Mouse (Mus musculus) regulatory T cell (primary cell): ENCODE measurements around the gene Zbtb3.

Experiments used
- in situ Hi-C: fragments of 300-600 bp; cut with MboI, MseI; formaldehyde crosslinking; loops from one replicate; pipeline ENCODE4 v1.15.1; 2025; ENCODE audit warnings: high pct_unique_total_duplicates

Zbtb3 gene

GRCm38 (mm10) chr19:8802130-8802821, at the start of gene Zbtb3:
Zbtb3 (plus strand) TSS chr19:8802555.
- in situ Hi-C loops: no loop called here

- in situ Hi-C loops: no loop called here
These were observed 46.7 kb upstream of the Zbtb3 start for GRCm38 (mm10) chr19:8755652-8756051.

- in situ Hi-C loops: no loop called here
These were observed 45.5 kb upstream of the Zbtb3 start, which contains the start of gene Nxf1 for GRCm38 (mm10) chr19:8756635-8757387. Nxf1 (plus strand) TSS chr19:8757073.

DNA sequence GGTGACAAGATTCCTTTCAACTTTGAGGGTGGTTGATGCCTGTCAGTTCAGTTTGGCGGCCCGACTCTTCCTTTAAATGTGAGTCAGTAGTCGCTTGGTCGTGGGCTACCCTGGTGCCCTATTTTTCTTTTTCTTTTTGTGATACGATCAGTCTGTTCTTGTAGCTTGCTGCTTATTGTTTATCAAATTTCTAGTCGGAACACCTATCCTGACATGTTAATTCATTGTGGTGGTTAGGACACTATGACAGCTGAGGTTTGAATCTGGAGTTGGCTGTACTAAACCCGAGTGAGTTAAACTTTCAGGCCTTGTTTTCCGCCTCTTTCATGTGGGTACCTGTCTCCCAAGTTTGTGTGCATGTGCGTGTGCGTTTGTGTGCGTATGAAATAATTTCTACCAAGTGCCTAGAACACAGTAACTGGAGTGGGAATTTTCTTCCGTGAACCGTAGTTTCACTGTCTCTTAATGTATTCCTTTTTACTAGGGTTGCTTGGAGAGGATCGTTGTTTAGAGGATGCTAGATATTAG, 44.8 kb upstream of the Zbtb3 start:
- in situ Hi-C loops: no loop called here

GRCm38 (mm10) chr19:8758899-8759298, 43.5 kb upstream of the Zbtb3 start:
- in situ Hi-C loops: no loop called here

DNA sequence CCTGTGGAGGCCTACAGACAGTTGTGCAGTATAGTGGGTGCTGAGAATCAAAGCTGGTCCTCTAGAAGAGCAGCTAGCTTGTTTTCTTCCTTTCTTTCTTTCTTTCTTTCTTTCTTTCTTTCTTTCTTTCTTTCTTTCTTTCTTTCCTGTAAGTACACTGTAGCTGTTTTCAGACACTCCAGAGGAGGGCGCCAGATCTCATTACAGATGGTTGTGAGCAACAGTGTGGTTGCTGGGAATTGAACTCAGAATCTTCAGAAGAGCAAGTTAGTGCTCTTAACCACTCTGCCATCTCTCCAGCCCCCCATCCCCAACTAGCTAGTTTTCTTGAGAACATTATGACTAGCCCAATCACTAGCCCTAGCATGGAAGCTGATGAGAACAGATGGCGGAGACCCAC, 41.6 kb upstream of the Zbtb3 start:
- in situ Hi-C loops: no loop called here

GRCm38 (mm10) chr19:8763276-8763675, 39.1 kb upstream of the Zbtb3 start:
- in situ Hi-C loops: no loop called here

GRCm38 (mm10) chr19:8765562-8765961, 36.8 kb upstream of the Zbtb3 start:
- in situ Hi-C loops: no loop called here

DNA sequence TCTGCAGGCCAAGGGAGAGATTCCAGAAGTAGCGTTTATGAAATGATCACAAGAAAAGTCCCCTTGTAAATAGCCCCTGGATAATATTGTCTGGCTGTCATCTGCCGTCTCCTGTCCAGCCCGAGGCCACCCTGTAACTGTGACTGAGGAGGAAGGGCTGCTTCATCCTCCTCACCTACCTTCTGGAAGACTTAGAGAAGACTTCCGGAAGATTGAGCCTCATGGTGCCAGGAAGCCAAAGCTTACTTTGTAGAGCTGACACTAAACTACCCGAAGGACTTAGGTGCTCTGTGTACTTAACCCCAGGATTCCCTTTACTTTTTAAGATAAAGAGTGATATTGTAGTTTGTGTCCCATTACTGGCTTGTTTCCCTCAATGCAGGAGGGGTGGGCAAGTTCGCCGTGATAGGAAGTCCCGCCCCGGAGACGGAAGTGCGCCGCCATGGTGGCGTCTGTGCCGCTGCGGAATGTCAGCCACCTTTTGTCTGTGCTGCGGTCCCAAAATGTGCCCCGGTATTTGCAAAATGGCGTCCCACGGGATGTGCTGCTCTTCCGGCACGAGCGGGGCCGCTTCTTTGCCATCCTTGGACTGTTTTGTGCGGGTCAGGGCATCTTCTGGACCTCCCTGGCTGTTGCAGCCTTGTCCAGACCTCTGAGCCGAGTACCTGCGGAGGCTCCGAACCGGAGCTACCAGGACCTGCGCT, 31.6 kb upstream of the Zbtb3 start, which contains the start of gene Tmem223:
TSS of gene Tmem223 (plus strand) at position 430 of the 704 bp plus-strand sequence.
- in situ Hi-C loops: loop anchor here (5.0 kb wide), 1 partner anchor 47 kb away; the partner anchor contains the start of gene Ttc9c

DNA sequence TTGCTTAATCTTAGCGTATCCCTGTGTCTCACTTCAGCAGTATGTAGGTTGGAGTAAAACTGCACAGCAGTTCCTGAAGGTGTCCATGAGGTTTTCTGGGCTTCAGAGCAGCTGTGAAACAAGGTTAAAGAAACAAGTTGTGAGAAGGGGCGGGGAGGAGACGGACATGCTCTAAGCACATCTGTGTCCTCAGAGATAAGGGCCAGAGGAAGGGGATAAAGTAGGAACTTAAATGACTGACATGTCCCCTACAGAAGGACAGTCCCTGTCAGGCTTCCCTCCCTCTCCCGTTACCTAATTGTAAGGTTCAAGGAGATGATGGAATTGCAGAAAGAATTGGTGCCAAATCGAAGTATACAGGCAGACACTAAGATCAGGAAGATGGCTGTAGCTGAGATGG, 29.4 kb upstream of the Zbtb3 start:
- in situ Hi-C loops: loop anchor here (5.0 kb wide), 1 partner anchor 44 kb away; the partner anchor contains the start of gene Ttc9c

DNA sequence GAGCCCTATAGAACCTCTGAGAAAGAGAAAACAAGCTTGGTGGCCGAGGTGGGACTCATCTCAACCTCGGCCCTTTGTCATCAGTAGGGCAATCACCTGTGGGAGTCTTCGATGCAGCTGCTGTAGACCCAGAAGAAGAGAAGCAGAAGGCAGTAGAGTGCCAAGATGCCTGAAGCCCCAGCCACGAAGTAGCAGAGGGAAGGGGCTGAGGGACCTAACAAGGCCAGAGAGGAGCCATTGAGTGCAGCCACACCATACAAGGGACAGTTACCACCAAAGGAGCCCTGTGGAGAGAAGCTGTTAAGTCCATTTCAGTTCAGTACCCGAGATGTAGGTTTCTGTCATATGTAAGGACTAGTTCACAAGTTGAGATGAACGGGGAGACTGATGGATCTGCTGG, 28.9 kb upstream of the Zbtb3 start:
- in situ Hi-C loops: loop anchor here (5.0 kb wide), 1 partner anchor 44 kb away; the partner anchor contains the start of gene Ttc9c

GRCm38 (mm10) chr19:8774086-8774835, 28.1 kb upstream of the Zbtb3 start, which contains the start of gene Tmem179b:
Tmem179b (minus strand) TSS chr19:8774467.
- in situ Hi-C loops: loop anchor here (5.0 kb wide), 1 partner anchor 43 kb away; the partner anchor contains the start of gene Ttc9c

DNA sequence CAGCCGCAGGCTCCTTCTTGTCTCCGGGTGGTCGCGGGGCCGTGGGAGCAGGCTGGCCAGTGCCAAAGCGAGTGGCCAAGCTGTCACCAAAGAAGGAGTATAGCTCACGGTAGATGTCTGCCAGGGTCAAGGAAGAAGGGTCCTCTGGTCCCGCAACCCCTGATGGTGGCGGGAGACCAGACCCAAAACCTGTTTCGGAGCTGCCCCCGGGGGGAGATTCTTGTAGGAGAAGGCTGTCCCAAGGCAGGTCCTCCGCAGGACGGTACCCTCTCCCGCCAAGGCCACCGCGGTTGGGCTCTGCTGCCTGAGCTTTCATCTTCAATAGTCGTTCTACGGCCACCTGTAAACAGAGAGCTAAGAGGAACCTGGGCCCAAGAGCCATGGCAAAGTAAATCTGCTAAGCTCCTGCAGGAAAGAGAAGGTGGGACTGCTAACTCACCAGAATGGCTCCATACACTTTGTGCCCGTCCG, 27.4 kb upstream of the Zbtb3 start:
- in situ Hi-C loops: loop anchor here (5.0 to 25.0 kb wide), 2 partner anchors 42 to 1738 kb away; partner anchors contain the start of genes Stip1 and Ttc9c

- in situ Hi-C loops: loop anchor here (25.0 kb wide), 1 partner anchor 1749 kb away; the partner anchor contains the start of gene Stip1
These were observed 16.2 kb upstream of the Zbtb3 start, which contains the start of gene Taf6l for GRCm38 (mm10) chr19:8786008-8786781. Taf6l (minus strand) TSS chr19:8786417.

- in situ Hi-C loops: loop anchor here (25.0 kb wide), 1 partner anchor 1751 kb away; the partner anchor contains the start of gene Stip1
These were observed 13.8 kb upstream of the Zbtb3 start for GRCm38 (mm10) chr19:8788521-8788920.

DNA sequence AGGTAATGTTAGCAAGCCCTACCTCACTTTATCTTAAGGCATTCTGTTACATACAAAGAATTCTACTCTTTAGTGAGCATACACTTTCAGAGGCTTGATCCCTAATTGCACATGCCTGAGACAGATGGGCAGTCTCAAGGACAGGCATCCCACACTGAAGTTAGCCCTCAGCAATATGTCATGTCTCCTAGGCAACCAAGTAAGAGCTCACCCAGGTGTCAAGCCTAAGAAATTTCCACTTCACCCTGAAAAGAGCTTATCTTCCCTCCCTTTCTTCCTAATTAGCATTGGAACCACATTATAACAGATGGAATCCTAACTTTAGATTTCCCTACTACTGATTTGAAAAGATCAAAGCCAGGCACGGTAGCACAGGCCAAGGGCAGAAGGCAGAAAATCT, 13.2 kb upstream of the Zbtb3 start:
- in situ Hi-C loops: loop anchor here (25.0 kb wide), 1 partner anchor 1752 kb away; the partner anchor contains the start of gene Stip1

DNA sequence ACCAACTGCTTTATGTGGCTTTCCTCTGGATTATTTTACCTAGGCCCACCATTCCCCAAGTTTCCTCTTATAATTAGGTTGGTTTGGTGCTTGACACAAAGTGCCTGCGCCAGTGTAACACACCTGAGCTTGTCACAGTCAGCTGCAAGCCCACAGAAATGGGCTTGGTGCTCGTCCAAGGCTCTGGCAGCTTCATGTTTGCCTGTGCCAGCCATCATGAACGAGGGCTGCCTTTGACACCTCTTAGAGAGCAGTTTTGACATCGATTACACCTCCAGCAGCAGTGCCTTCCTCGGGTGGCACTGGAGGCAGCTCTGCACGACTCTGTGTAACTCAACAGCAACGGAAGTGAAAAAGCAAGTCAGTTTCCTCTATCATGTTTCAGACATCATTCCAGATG, 12.2 kb upstream of the Zbtb3 start:
- in situ Hi-C loops: loop anchor here (5.0 to 25.0 kb wide), 2 partner anchors 1288 to 1753 kb away; partner anchors contain the start of gene Stip1

DNA sequence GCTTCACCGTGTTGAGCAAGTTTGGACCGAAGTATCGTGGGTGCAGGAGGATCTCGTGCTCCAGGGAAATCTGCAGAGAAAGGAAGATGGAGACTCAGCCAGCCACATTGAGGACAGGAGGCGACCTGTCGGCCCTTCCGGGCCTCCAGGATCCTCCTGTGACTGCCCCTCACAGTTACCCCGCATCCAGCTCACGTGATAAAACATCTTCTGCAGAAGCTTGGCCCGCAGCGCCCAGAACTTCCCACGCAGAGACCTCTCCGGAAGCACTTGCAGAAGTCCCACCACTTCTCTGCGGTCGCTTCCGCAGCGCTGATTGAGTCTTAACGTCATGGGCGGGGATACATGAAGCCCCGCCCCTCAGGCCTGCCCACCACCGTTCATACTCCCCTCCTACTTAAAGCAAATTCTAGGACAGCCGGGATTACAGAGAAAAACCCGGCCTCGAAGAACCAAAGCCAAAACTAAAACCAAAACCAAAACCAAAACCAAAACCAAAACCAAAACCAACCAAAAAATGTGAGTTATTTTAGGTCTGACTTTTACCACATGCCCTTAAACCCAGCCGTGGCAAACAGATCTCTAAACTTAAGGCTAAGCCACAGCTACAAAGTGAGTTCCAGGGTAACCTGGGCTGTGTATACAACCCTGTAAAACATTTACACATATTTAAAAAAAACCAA, 4.0 kb upstream of the Zbtb3 start, which contains the start of gene Polr2g:
TSS of gene Polr2g (minus strand) at position 314 of the 683 bp plus-strand sequence.
- in situ Hi-C loops: loop anchor here (25.0 kb wide), 1 partner anchor 1761 kb away; the partner anchor contains the start of gene Stip1

DNA sequence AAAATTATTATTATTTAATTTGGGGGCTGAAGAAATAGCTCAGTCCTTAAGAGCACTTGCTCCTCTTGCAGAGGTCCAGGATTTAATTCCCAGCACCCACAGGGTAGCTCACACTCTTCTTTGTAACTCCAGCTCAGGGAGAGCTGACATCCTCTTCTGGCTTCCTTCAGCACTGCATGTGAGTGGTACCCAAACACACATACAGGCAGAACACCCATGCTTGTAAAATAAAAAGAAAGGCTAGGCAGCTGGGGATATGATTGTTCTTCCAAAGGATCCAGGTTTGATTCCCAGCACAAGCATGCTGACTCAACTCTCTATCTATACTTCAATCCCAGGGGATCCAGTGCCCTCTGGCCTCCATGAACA, 3.4 kb upstream of the Zbtb3 start:
- in situ Hi-C loops: loop anchor here (25.0 kb wide), 1 partner anchor 1762 kb away; the partner anchor contains the start of gene Stip1
